Mouse (Mus musculus): ENCODE measurements at regions not wholly inside any gene's neighbourhood (a gene's known extent, or its start where the extent isn't known, plus 50 kb on each side); places are given as distances from the start of the nearest gene placed in this dataset.

DNA sequence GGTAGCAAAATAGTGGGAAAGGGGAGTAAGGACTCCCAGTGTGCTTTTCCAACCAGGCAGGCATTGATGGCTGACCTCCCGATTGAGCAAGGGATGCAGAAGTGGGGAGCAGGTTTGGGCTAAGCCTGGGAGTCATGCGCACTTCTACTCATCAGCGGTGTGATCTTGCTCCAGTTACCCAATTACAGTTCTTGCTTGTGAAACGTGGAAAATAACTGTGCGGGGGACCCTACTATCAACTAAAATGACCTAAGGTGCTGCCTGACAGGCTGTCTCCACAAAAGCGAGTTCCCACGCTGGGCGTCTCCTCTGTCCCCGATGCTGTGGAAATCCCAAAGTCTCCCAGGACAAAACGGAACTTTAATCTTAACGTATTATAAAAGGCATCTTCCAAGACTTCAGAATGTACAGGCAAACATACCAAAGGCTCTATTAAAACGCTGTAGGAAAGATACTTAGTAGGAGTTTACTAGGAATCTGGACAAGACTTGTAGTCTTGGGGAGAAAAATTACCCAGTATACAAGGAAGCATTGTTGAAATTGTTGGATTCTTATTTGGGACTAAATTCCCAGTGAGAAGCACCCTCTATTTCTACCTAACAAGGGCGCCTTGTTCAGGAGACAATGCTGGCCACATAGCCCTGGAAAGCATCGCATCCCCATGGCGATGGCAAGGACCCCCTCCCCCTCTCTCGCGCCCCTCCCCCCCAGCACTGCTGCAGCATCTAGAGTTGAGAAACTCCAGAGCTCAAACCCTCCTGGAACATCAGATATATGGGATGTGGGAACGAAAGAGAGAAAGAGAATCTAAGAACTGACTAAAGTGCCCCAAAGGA lies 65.6 kb upstream of the Cep78 start:
- TF ChIP-seq GATA1 (IDR thresholded peaks at IDR 0.05; ENCODE audit: borderline replicate concordance, low read length) (no peak), FLI1 (IDR thresholded peaks at IDR 0.05; ENCODE audit: low read length) (no peak)
